Mouse (Mus musculus): Measurements from ENCODE around the gene Sesn2. TPM values are rescaled to one million over a fixed set of nuclear protein-coding genes. Genes with fewer than 3 reads are reported as not detected.
"Not testable (repeated sequence)": the region's sequence is repeated elsewhere in the genome, so short reads cannot be mapped to it uniquely, and the experiment has no call there.

Gene Sesn2
- polyA plus RNA-seq, 1 experiment = 58.4 TPM

DNA sequence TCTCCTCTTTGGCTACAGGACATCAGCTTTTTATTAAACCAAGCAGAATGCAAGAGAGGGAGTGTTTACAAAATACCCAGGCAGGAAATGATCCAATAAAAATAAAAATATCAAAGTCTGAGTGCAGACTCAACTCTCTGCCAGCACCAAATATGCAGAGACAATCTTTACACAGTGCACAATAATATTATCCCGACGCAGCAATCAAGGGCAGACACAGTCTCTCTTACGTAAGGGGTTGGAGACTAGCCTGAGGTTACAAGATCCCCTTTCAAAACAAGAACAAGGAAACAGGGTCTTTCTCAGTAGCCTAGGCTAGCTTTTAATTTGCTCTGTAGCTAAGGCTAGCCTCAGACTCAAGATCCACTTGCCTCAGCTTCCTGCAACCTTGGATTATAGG, 21.8 kb downstream of the Sesn2 start:
- Histone ChIP-seq H3K4me3 (ENCODE audit: insufficient read depth, low read length) (no peak overlapping the region), H3K27ac (ENCODE audit: insufficient read depth, low read length) (no peak overlapping the region), H3K4me1 (ENCODE audit: control insufficient read depth, insufficient read depth, low read length) (no peaks in the 10 kb centered on the region)
- TF ChIP-seq POLR2A (IDR thresholded peaks at IDR 0.05; ENCODE audit: low read depth, low read length) (no peak), CTCF (IDR thresholded peaks at IDR 0.05; ENCODE audit: borderline replicate concordance, insufficient read depth, low read length) (no peak)

DNA sequence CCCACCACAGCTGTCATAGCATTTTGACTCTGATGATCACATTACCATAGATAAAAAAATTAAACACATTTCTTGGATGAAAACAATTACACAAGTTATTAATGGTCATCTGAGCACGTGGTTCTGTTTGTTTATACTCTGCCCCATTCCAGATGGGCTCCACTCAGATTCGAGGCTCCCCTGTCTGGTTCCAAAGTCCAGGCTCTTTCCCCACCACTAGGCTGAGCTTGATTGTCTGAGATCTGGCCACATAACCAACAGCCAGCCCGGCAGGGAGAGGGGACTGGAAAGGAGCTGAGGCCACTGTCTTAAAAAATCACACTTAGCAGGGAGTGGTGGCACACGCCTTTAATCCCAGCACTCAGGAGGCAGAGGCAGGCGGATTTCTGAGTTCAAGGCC, 25.5 kb downstream of the Sesn2 start:
- TF ChIP-seq CTCF (IDR thresholded peaks at IDR 0.05; ENCODE audit: borderline replicate concordance, insufficient read depth, low read length) (no peak), POLR2A (IDR thresholded peaks at IDR 0.05; ENCODE audit: low read depth, low read length) (no peak)
- Histone ChIP-seq H3K4me3 (ENCODE audit: insufficient read depth, low read length) (no peak overlapping the region), H3K4me1 (ENCODE audit: control insufficient read depth, insufficient read depth, low read length) (no peaks in the 10 kb centered on the region), H3K27ac (ENCODE audit: insufficient read depth, low read length) (no peak overlapping the region)

DNA sequence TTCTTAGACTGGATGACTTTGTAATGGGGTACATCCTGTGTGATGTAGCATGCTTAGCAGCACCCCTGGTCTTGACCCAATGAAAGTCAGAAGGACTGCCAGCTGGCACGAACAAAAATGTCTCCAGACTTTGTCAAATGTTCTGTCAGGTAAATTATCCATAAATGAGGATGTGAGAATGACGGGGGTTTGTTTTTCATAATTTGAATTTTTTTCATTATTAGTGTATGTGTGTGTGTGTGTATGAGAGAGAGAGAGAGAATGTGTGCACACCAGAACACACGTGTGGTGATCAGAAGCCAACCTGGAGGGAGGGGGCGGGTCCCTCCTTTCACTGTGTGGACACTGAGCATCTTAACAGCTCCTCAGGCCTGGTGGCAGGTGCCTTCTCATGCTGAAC, 26.1 kb downstream of the Sesn2 start:
- TF ChIP-seq POLR2A (IDR thresholded peaks at IDR 0.05; ENCODE audit: low read depth, low read length) = no peak
- TF ChIP-seq CTCF (IDR thresholded peaks at IDR 0.05; ENCODE audit: borderline replicate concordance, insufficient read depth, low read length) = no peak
- Histone ChIP-seq H3K27ac (ENCODE audit: insufficient read depth, low read length) (no peak overlapping the region), H3K4me3 (ENCODE audit: insufficient read depth, low read length) (no peak overlapping the region), H3K4me1 (ENCODE audit: control insufficient read depth, insufficient read depth, low read length) (no peaks in the 10 kb centered on the region)

DNA sequence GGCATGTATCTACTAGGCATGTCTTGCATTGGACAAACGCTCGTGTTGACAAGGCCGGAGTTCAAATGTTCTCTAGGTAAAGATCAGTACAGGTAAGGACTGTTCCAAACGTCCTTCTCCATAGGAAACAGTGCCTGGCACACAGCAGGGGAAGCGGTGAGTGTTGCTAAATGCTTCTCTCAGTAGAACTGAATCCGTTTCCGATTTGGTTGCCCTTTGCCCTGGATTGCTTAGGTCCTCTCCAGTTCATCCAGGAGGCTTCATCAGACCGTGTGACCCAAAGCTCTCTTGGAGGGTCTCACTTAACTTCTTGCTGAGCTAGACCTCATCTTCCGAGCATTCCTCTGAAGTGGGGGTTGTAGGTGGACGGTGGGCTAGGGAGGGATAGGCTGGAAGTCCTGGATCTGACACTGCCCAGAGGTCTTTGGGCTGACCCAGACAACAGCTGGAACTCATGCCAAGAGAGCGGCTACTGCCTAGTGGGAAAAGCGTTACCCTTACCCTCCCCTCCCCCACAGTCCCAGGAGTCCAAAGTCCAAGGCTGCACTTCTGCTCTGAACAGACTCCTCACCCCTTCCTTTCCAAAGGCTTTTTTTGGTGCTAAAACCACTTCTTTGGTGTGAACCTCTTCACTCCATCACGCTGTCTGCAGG, 27.2 kb downstream of the Sesn2 start:
- no peak overlapping the region for H3K4me3 ChIP-seq (ENCODE audit: insufficient read depth, low read length)
- H3K4me1 ChIP-seq (ENCODE audit: control insufficient read depth, insufficient read depth, low read length) = no peaks in the 10 kb centered on the region
- no peak overlapping the region for H3K27ac ChIP-seq (ENCODE audit: insufficient read depth, low read length)
- TF ChIP-seq CTCF (IDR thresholded peaks at IDR 0.05; ENCODE audit: borderline replicate concordance, insufficient read depth, low read length) (no peak), POLR2A (IDR thresholded peaks at IDR 0.05; ENCODE audit: low read depth, low read length) (no peak)

DNA sequence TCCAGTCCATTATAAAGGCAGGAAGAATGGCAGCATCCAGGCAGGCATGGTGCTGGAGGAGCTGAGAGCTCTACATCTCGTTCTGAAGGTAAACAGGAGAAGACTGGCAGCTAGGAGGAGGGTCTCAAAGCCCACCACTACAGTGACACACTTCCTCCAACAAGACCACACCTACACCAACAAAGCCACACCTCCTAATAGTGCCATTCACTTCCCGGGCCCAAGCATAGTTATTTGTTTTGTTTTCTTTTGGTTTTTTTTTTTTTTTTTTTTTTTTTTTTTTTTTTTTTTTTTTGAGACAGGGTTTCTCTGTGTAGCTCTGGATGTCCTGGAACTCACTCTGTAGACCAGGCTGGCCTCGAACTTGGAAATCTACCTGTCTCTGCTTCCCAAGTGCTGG, 28.2 kb downstream of the Sesn2 start:
- not testable (repeated sequence) for H3K4me1 ChIP-seq (ENCODE audit: control insufficient read depth, insufficient read depth, low read length); H3K27ac ChIP-seq (ENCODE audit: insufficient read depth, low read length); H3K4me3 ChIP-seq (ENCODE audit: insufficient read depth, low read length)

DNA sequence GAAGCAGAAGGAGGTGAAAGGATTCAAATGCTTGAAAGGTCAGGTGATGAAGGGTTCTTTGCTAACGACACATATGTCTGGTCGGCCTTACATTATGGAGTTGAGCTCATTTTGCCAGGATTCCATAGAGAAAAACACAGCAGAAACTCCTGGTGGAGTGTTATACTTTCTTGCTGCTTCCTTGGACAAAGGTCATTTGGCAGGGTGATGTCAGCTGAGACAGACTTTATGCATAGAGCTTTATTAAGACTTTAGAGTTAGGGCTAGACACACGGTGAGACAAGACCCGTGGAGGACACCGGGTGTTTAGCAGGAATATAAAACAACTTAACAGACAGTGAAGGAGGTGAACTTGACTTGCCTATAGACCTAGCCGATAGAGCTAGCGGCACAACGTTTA, 32.5 kb downstream of the Sesn2 start:
- no peak for TF ChIP-seq CTCF (IDR thresholded peaks at IDR 0.05; ENCODE audit: borderline replicate concordance, insufficient read depth, low read length)
- no peak for TF ChIP-seq POLR2A (IDR thresholded peaks at IDR 0.05; ENCODE audit: low read depth, low read length)
- H3K4me1 ChIP-seq (ENCODE audit: control insufficient read depth, insufficient read depth, low read length) = no peaks in the 10 kb centered on the region
- no peak overlapping the region for H3K27ac ChIP-seq (ENCODE audit: insufficient read depth, low read length)
- H3K4me3 ChIP-seq (ENCODE audit: insufficient read depth, low read length) = no peak overlapping the region

DNA sequence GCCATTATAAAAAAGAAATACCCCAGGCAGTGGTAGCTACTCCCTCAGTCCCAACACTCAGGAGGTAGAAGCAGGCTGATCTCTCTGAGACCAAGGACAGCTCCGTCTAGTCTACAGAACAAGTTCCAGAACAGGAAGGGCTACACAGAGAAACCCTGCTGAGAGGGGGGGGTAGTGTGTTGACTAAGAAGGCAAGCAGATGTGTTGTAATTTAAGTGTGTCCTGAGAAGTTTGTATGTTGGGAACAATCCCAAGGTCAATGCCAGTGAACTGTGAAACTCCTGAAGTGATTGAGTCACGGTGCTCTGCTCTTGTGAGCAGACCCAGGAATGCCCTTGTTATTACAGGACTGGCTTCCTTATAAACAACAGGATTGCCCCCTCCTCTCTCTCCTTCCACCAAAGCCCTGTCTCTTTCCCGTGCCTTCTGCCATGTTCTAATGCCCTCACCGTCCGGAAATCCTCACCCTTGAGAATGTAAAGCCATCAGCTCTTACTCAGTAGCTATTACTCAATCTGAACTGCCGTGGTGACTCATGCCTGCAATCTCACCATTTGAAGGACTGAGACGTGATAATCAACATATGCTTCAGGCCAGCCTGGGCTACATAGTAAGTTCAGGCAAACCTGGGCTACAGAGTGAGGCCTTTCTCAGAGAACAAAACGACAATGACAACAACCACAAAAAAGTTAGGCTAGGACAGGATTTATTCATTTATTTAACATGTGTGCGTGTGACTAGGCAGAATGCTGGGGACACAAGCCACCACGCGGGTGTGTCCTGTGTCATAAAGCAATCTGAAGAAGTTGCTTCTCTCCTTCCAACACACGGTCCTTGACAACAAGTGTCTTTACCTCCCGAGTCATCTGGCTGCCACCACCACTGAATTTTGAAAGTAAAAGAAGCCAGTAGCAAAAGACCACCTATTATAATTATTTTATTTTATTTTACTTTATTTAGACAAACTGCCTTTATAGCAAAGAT, 34.1 kb downstream of the Sesn2 start:
- no peak overlapping the region for H3K4me3 ChIP-seq (ENCODE audit: insufficient read depth, low read length)
- H3K27ac ChIP-seq (ENCODE audit: insufficient read depth, low read length) = no peak overlapping the region
- TF ChIP-seq POLR2A (IDR thresholded peaks at IDR 0.05; ENCODE audit: low read depth, low read length) = no peak
- no peak for TF ChIP-seq CTCF (IDR thresholded peaks at IDR 0.05; ENCODE audit: borderline replicate concordance, insufficient read depth, low read length)

DNA sequence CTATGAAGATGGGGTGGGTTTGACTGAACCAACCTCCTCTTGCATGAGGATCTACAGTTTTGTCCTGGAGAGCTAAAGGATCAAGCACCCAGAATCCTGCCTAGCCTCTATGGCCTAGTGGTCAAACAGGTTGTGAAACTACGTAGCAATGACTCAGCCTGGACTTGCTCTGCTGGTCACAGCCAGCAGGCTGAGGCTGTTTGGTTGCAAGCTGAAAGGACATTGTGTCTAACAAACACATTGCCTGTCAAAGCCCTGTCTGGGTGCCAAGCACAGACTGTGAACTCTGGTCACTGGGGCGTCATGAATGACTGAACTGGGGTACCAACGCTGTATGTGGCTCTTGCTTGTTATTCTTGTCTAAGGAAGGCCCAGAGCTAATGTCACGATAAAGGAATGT, 35.7 kb downstream of the Sesn2 start:
- Histone ChIP-seq H3K27ac (ENCODE audit: insufficient read depth, low read length) (no peak overlapping the region), H3K4me3 (ENCODE audit: insufficient read depth, low read length) (no peak overlapping the region), H3K4me1 (ENCODE audit: control insufficient read depth, insufficient read depth, low read length) (no peaks in the 10 kb centered on the region)
- TF ChIP-seq CTCF (IDR thresholded peaks at IDR 0.05; ENCODE audit: borderline replicate concordance, insufficient read depth, low read length) = no peak
- TF ChIP-seq POLR2A (IDR thresholded peaks at IDR 0.05; ENCODE audit: low read depth, low read length) = no peak

More for the DNA sequence above, 34.1 kb downstream of the Sesn2 start:
- no peaks in the 10 kb centered on the region for H3K4me1 ChIP-seq (ENCODE audit: control insufficient read depth, insufficient read depth, low read length)

DNA sequence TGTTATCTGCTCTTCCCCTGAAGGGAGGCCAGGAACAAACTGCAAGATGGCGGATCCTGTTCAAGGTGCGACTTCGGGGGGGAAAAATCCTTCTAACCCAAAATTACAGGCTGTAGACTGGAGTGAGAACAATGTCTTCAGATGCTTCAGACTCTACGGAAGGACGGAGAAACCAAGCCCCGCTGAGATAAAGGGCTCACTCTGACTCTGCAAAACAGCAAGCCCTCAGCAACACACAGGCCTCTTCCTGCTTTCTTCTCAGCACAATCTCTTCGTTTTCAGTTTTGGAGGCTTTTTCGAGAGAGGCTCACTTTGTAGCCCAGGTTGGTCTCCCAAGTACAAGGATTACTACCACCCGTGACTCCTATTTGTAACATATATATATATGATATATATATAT, 36.9 kb downstream of the Sesn2 start:
- TF ChIP-seq CTCF (IDR thresholded peaks at IDR 0.05; ENCODE audit: borderline replicate concordance, insufficient read depth, low read length) (no peak), POLR2A (IDR thresholded peaks at IDR 0.05; ENCODE audit: low read depth, low read length) (no peak)
- H3K27ac ChIP-seq (ENCODE audit: insufficient read depth, low read length) = no peak overlapping the region
- H3K4me1 ChIP-seq (ENCODE audit: control insufficient read depth, insufficient read depth, low read length) = no peaks in the 10 kb centered on the region
- no peak overlapping the region for H3K4me3 ChIP-seq (ENCODE audit: insufficient read depth, low read length)

DNA sequence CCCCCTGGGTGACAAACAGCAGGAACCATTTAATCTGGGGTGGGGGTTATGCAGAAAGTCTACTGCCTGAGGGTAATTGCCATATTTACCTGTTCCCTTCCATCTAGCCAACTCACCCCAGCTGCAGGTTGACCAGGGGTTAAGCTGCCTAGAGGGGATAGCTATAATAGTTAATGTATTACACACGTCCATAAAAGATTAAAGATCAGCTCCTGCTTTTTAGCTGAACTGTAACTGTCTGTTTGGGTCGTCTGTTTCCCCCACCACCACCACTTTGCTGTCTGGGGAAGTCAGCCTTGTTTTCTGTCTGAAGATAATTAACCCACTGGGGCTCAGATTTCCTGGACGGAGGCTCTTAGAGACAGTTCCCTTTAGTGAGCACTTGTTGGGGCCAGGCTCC, 40.4 kb downstream of the Sesn2 start:
- Histone ChIP-seq H3K4me1 (ENCODE audit: control insufficient read depth, insufficient read depth, low read length) (no peaks in the 10 kb centered on the region), H3K27ac (ENCODE audit: insufficient read depth, low read length) (no peak overlapping the region), H3K4me3 (ENCODE audit: insufficient read depth, low read length) (no peak overlapping the region)
- TF ChIP-seq CTCF (IDR thresholded peaks at IDR 0.05; ENCODE audit: borderline replicate concordance, insufficient read depth, low read length) (no peak), POLR2A (IDR thresholded peaks at IDR 0.05; ENCODE audit: low read depth, low read length) (no peak)

All from embryonic fibroblast, embryonic 13.5 days (primary cell).